Mouse (Mus musculus) spleen, adult 2 months (tissue): Measurements from ENCODE around the gene Eps8l2.

ENCODE experiments used
- CTCF ChIP-seq: fragments of 200-500 bp; IDR thresholded peaks from 2 replicates; pipeline ENCODE4 v1.5.1; 2011; ENCODE audit warnings: mild to moderate bottlenecking, inconsistent platforms; ENCODE audit not compliant: insufficient read depth, insufficient read length, insufficient replicate concordance; ENCODE audit errors: extremely low read depth
- POLR2A ChIP-seq: fragments of 200-500 bp; IDR thresholded peaks from 2 replicates; pipeline ENCODE4 v1.6.1; 2011; ENCODE audit warnings: low read depth, low read length, inconsistent platforms

GRCm38 (mm10) chr7:141319446-141319845 lies 19.2 kb upstream of the Eps8l2 start:
- TF ChIP-seq CTCF (no peak), POLR2A (no peak)
